Mouse (Mus musculus) cortical plate, adult 2 months (tissue): ENCODE results near the gene Fgfr2.

Source experiments
- CTCF ChIP-seq: fragments of 200-500 bp; IDR thresholded peaks from 2 replicates; pipeline ENCODE4 v1.5.1; 2011; ENCODE audit warnings: mild to moderate bottlenecking, control low read depth, low read length; ENCODE audit not compliant: insufficient read depth; ENCODE audit errors: extremely low read depth
- POLR2A ChIP-seq: fragments of 200-500 bp; IDR thresholded peaks from 2 replicates; pipeline ENCODE4 v1.6.1; 2011; ENCODE audit warnings: mild to moderate bottlenecking, low read length, control low read depth; ENCODE audit not compliant: insufficient read depth; ENCODE audit errors: extremely low read depth

DNA sequence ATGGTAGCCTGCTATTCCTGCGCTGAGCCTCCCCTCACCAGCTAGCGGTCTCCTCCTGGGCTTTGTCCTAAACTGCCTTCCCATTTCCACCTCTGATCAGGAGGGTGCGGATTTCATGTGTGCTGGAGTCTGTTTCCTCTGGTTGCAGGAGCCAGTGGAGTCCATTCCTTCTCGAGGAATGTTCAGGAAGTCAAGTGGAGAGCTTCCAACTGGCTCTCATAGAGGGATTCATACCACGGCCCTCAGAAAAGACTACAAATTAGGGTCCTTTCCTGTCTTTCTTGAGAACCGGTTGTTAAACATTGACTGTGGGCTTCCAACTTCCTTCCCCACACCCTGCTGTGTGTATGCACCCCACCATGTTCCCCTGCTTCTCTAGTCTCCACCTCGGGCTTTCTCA is 2834.9 kb downstream of the Fgfr2 start:
- no peak for TF ChIP-seq POLR2A
- TF ChIP-seq CTCF: no peak
